Mouse (Mus musculus) heart, embryonic 15.5 days (tissue): Measurements from ENCODE around the gene Fam178b. TPM values are rescaled to one million over a fixed set of nuclear protein-coding genes. Genes with fewer than 3 reads are reported as not detected.

Experiments
- ATAC-seq: fragments of 200-750 bp; cut with Nextera tagmentation; replicated peaks from 2 replicates; pipeline ENCODE4 v1.8.0; 2017; ENCODE audit warnings: low read depth, moderate TSS enrichment; ENCODE audit not compliant: insufficient number of reproducible peaks, insufficient read depth, low FRiP score
- H3K27ac ChIP-seq: fragments of 300-500 bp; sonication (generic); 2 replicates; pipeline ENCODE4 v1.5.1; 2015; ENCODE audit warnings: mild to moderate bottlenecking, inconsistent platforms
- H3K27me3 ChIP-seq: fragments of 300-500 bp; sonication (generic); 2 replicates; pipeline ENCODE4 v1.6.1; 2015; ENCODE audit warnings: inconsistent platforms
- H3K36me3 ChIP-seq: fragments of 300-500 bp; sonication (generic); 2 replicates; pipeline ENCODE4 v1.6.1; 2015; ENCODE audit warnings: mild to moderate bottlenecking, inconsistent platforms
- H3K4me1 ChIP-seq: fragments of 300-500 bp; sonication (generic); replicated peaks from 2 replicates; pipeline ENCODE4 v1.6.1; 2015; ENCODE audit warnings: inconsistent platforms
- H3K4me2 ChIP-seq: fragments of 300-500 bp; sonication (generic); 2 replicates; pipeline ENCODE4 v1.6.1; 2015; ENCODE audit warnings: inconsistent platforms, mild to moderate bottlenecking, moderate library complexity
- H3K4me3 ChIP-seq: fragments of 300-500 bp; sonication (generic); 2 replicates; pipeline ENCODE4 v1.5.1; 2015; ENCODE audit warnings: mild to moderate bottlenecking, inconsistent platforms
- H3K9ac ChIP-seq: fragments of 300-500 bp; sonication (generic); 2 replicates; pipeline ENCODE4 v1.6.1; 2015; ENCODE audit warnings: mild to moderate bottlenecking, inconsistent platforms
- H3K9me3 ChIP-seq: fragments of 300-500 bp; sonication (generic); replicated peaks from 2 replicates; pipeline ENCODE4 v1.6.1; 2016; ENCODE audit warnings: inconsistent platforms
- WGBS: fragments of 180-500 bp; shearing (Covaris S2); methylation state at CpG from one replicate; pipeline ENCODE4 v1.1.7; 2015; ENCODE audit warnings: mixed read lengths; 5-methylcytosine and 5-hydroxymethylcytosine counted together
- polyA plus RNA-seq: library from polyadenylated mRNA; unstranded; fragments of >200 nt; fragmentation: Nextera tagmentation; extraction: Ambion mirVana; gene quantifications from 2 replicates; pipeline ENCODE4 v1.2.1, GENCODE M21; 2015

Fam178b gene
- polyA plus RNA-seq, 1 experiment from 2014 or later: 0.68 TPM

- Histone ChIP-seq H3K9me3 (no peaks in the 10 kb centered on the region), H3K4me2 (no peak overlapping the region), H3K4me1 (peaks cover 45% of the 10 kb centered on the region), H3K4me3 (no peak overlapping the region), H3K36me3 (no peaks in the 10 kb centered on the region), H3K27me3 (no peaks in the 10 kb centered on the region), H3K27ac (peak overlapping the region; percentile 21; the same call in 1 of the 2 replicates), H3K9ac (no peak overlapping the region)
- 82% methylated on average over 5 of the region's 5 CpGs for WGBS
- ATAC-seq: no peak
These were observed 112.7 kb downstream of the Fam178b start for GRCm38 (mm10) chr1:36570320-36570719.

DNA sequence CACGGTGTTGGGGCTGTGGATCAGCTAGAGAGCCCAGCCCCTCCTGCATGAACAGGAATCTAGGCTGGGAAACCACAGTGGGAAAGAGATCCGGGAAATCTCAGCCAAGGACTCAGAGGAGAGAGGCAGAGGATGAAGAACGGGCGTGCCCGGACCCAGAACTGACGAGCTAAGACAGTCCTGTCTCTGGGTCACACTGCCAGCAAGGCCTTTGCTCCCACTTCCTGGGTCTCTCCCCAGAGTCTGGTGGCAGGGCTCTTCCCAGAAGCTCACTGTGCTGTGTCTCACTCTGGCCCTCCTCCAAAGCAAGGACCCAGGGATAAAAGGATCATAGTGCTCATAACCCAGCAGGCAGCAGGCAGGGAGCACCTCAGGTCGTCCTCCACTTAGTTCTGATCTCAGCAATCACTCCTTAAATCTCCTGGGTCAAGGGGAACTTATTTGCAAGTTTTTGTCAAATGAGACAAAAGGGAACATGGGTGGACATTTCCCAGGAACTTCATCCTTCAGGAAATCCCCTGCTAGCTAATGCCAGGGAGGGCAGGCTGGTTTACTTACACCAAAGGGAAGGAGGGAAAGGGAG is 113.2 kb downstream of the Fam178b start:
- no peaks in the 10 kb centered on the region for H3K27me3 ChIP-seq
- 51% methylated on average over 6 of the region's 7 CpGs for WGBS
- H3K36me3 ChIP-seq: no peaks in the 10 kb centered on the region
- no peaks in the 10 kb centered on the region for H3K9me3 ChIP-seq
- H3K4me3 ChIP-seq: no peak overlapping the region
- H3K9ac ChIP-seq: no peak overlapping the region
- H3K27ac ChIP-seq: peak overlapping the region; percentile 21
- ATAC-seq: no peak
- peaks cover 45% of the 10 kb centered on the region for H3K4me1 ChIP-seq
- H3K4me2 ChIP-seq: no peak overlapping the region

GRCm38 (mm10) chr1:36568776-36569175 is 114.2 kb downstream of the Fam178b start:
- H3K4me3 ChIP-seq: no peak overlapping the region
- WGBS: 80% methylated on average over 4 of the region's 4 CpGs
- H3K4me2 ChIP-seq: no peak overlapping the region
- H3K27ac ChIP-seq: peak overlapping the region; percentile 21
- no peak overlapping the region for H3K9ac ChIP-seq
- peaks cover 51% of the 10 kb centered on the region for H3K4me1 ChIP-seq
- H3K27me3 ChIP-seq: no peaks in the 10 kb centered on the region
- no peak for ATAC-seq
- H3K9me3 ChIP-seq: no peaks in the 10 kb centered on the region
- no peaks in the 10 kb centered on the region for H3K36me3 ChIP-seq

DNA sequence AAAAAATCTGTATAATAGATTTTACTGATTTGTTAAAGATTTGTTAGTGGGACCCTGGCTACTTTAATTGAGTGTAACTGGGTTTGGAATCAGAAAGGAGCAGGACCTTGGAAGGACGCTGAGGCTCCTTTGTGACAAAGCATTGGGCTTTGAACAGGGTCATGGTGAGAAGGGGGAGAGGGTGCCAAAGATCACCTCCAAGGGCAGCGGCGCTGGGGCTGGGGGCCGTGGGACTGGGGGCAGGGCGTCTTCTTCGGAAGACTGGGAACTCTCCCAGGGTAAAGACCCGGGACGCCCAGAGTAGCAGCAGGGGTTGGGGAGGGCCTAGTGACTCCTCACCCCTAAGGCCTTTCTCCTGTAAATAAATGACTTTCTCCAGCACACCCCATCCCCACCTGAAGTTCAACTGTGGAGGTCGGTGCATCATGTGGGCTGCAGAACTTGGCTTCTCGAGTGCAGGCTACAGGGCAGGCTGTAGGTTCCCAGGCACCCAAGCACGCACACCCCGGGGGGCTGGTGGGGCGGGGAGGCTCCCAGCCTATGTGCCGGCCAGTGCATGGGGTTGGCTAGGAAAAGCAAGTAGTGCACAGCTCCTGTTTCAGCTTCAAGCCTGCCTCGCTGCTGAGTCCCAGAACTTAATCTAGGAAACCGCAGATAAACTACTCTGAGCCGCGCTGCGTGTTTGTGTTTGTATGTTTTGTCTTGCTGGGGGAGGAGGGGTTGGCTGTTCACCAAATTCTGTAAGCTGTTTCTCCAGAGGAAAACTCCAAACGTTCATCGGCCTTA is 115.0 kb downstream of the Fam178b start:
- Histone ChIP-seq H3K27ac (peak overlapping the region; percentile 21), H3K4me2 (no peak overlapping the region; the same call in 1 of the 2 replicates), H3K27me3 (no peaks in the 10 kb centered on the region), H3K9me3 (no peaks in the 10 kb centered on the region), H3K9ac (no peak overlapping the region), H3K36me3 (no peaks in the 10 kb centered on the region), H3K4me3 (no peak overlapping the region), H3K4me1 (peaks cover 55% of the 10 kb centered on the region)
- ATAC-seq: no peak
- WGBS: 47% methylated on average over 21 of the region's 21 CpGs

- peaks cover 57% of the 10 kb centered on the region for H3K4me1 ChIP-seq
- H3K4me2 ChIP-seq: no peak overlapping the region
- 26% methylated on average over 2 of the region's 2 CpGs for WGBS
- ATAC-seq: no peak
- H3K4me3 ChIP-seq: no peak overlapping the region
- H3K9me3 ChIP-seq: no peaks in the 10 kb centered on the region
- H3K27me3 ChIP-seq: no peaks in the 10 kb centered on the region
- no peak overlapping the region for H3K27ac ChIP-seq
- H3K9ac ChIP-seq: no peak overlapping the region
- H3K36me3 ChIP-seq: no peaks in the 10 kb centered on the region
These were observed 116.6 kb downstream of the Fam178b start for GRCm38 (mm10) chr1:36566425-36566824.

DNA sequence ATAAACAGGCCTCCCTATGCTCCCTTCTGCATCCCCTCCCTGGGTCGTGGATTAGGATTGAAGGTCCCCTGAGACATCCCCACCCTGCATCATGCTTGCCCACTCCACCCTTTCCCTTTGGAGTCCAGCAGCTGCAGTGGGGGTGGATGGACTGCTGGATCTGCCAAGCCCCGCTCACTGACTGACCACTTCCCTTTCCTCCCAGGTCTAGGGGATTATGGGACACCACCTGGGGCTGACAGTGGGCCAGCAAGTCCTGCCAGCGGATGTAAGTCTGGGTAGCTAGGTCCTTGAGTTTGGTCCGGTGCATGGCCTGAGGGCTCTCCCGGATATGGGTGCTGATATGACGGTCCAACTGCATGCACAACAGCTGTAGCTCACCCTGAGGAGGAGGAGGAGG is 118.9 kb downstream of the Fam178b start:
- Histone ChIP-seq H3K36me3 (no peaks in the 10 kb centered on the region), H3K9me3 (no peaks in the 10 kb centered on the region), H3K4me1 (peaks cover 50% of the 10 kb centered on the region), H3K4me2 (no peak overlapping the region), H3K9ac (no peak overlapping the region), H3K27ac (no peak overlapping the region), H3K27me3 (no peaks in the 10 kb centered on the region), H3K4me3 (no peak overlapping the region)
- 60% methylated on average over 6 of the region's 6 CpGs for WGBS
- ATAC-seq: no peak

GRCm38 (mm10) chr1:36563632-36564031 is 119.4 kb downstream of the Fam178b start:
- 75% methylated on average over 4 of the region's 4 CpGs for WGBS
- peaks cover 53% of the 10 kb centered on the region for H3K4me1 ChIP-seq
- ATAC-seq: no peak
- H3K9me3 ChIP-seq: no peaks in the 10 kb centered on the region
- no peak overlapping the region for H3K4me3 ChIP-seq
- no peak overlapping the region for H3K27ac ChIP-seq
- H3K4me2 ChIP-seq: no peak overlapping the region
- H3K36me3 ChIP-seq: no peaks in the 10 kb centered on the region
- H3K9ac ChIP-seq: no peak overlapping the region
- H3K27me3 ChIP-seq: no peaks in the 10 kb centered on the region

- H3K4me3 ChIP-seq: no peak overlapping the region
- H3K27me3 ChIP-seq: no peaks in the 10 kb centered on the region
- H3K9me3 ChIP-seq: no peaks in the 10 kb centered on the region
- ATAC-seq: no peak
- no peak overlapping the region for H3K4me2 ChIP-seq
- no peaks in the 10 kb centered on the region for H3K36me3 ChIP-seq
- H3K4me1 ChIP-seq: peaks cover 56% of the 10 kb centered on the region
- WGBS: 75% methylated on average over 2 of the region's 2 CpGs
- H3K9ac ChIP-seq: no peak overlapping the region
- H3K27ac ChIP-seq: no peak overlapping the region
These were observed 119.8 kb downstream of the Fam178b start for GRCm38 (mm10) chr1:36563197-36563596.

- H3K4me2 ChIP-seq: no peak overlapping the region
- no peaks in the 10 kb centered on the region for H3K27me3 ChIP-seq
- H3K36me3 ChIP-seq: no peaks in the 10 kb centered on the region
- H3K9ac ChIP-seq: no peak overlapping the region
- no peak overlapping the region for H3K4me3 ChIP-seq
- ATAC-seq: no peak
- H3K9me3 ChIP-seq: no peaks in the 10 kb centered on the region
- 54% methylated on average over 4 of the region's 4 CpGs for WGBS
- H3K27ac ChIP-seq: no peak overlapping the region
- peaks cover 54% of the 10 kb centered on the region for H3K4me1 ChIP-seq
These were observed 120.6 kb downstream of the Fam178b start for GRCm38 (mm10) chr1:36562388-36562787.

GRCm38 (mm10) chr1:36560903-36561302 is 122.1 kb downstream of the Fam178b start:
- 57% methylated on average over 6 of the region's 6 CpGs for WGBS
- H3K27ac ChIP-seq: no peak overlapping the region

DNA sequence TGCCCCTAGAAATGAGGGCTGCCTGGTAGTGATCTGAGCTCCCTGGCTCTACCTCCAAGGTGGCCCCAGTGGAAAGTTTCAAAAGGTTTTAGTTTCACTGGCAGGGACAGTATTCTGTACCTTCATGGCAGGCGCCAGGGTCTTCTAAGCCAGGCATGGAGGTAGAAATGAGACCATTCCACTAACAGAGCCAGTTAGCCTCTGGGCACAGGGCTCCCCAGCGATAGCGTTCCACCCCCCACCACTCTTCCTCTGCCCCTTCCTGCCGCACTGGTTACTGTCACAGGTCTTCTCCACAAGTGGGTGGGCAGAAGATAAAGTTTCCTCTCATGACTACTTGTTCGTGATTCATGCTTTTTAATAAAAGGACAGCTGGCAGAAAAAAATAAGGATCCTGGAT is 123.1 kb downstream of the Fam178b start:
- WGBS: 58% methylated on average over 5 of the region's 5 CpGs
- no peak for ATAC-seq
- no peaks in the 10 kb centered on the region for H3K36me3 ChIP-seq
- H3K27me3 ChIP-seq: no peaks in the 10 kb centered on the region
- no peak overlapping the region for H3K4me2 ChIP-seq
- H3K9ac ChIP-seq: no peak overlapping the region
- no peaks in the 10 kb centered on the region for H3K9me3 ChIP-seq
- H3K27ac ChIP-seq: 0 out of 2 replicates have a peak overlapping the region, but pooled peaks have one; percentile 96
- H3K4me1 ChIP-seq: peaks cover 64% of the 10 kb centered on the region
- H3K4me3 ChIP-seq: no peak overlapping the region

More at GRCm38 (mm10) chr1:36560903-36561302, 122.1 kb downstream of the Fam178b start:
- Histone ChIP-seq H3K36me3 (no peaks in the 10 kb centered on the region), H3K4me3 (no peak overlapping the region), H3K9me3 (no peaks in the 10 kb centered on the region), H3K9ac (no peak overlapping the region), H3K27me3 (no peaks in the 10 kb centered on the region), H3K4me2 (no peak overlapping the region), H3K4me1 (peaks cover 54% of the 10 kb centered on the region)
- ATAC-seq: no peak
